Mouse (Mus musculus): ENCODE measurements around the gene Irs2. TPM values are rescaled to one million over a fixed set of nuclear protein-coding genes. Genes with fewer than 3 reads are reported as not detected.

The Irs2 gene
- polyA plus RNA-seq, 1 experiment from 2014 or later, result 9.7 TPM

- DNase-seq (ENCODE audit: low spot score), result no peak
- Histone ChIP-seq H3K4me3 (no peak overlapping the region), H3K36me3 (no peaks in the 10 kb centered on the region), H3K27me3 (ENCODE audit: low read depth, poor library complexity, severe bottlenecking) (peaks cover 12% of the 10 kb centered on the region; the same call in 1 of the 2 replicates), H3K4me1 (peaks cover 46% of the 10 kb centered on the region), H3K9me3 (replicated peaks) (no peaks in the 10 kb centered on the region), H3K27ac (peak overlapping the region; percentile 73; the same call in 1 of the 2 replicates)
- 77% methylated on average over 4 of the region's 4 CpGs for WGBS
Measured at GRCm38 (mm10) chr8:10974126-10974525, 34.1 kb downstream of the Irs2 start.

GRCm38 (mm10) chr8:10972851-10973452, 35.3 kb downstream of the Irs2 start:
- DNase-seq (ENCODE audit: low spot score), result no peak

DNA sequence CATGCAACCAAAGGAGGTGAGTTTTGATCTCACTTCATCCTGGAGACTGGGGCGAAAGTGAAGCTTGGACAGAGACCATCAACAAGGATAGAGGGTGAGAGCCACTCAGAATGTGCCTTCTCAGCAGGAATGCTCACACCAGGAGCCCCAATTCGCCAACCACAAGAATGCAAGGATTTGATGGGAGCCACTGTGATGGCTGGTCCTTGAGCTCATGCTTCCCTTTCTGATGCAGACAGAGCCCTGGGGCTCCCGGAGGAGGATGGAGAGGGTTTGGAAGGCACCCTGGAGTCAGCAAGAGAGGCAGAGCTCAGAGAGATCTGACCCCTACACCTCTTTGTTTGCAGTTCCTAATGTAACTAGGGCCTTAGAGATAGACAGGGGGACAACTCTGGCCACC, 36.3 kb downstream of the Irs2 start:
- no peak for DNase-seq (ENCODE audit: low spot score)
- Histone ChIP-seq H3K4me3 (no peak overlapping the region), H3K27ac (peak overlapping the region; percentile 78), H3K9me3 (replicated peaks) (no peaks in the 10 kb centered on the region), H3K36me3 (no peaks in the 10 kb centered on the region), H3K4me1 (peaks cover 41% of the 10 kb centered on the region), H3K27me3 (ENCODE audit: low read depth, poor library complexity, severe bottlenecking) (peaks cover 12% of the 10 kb centered on the region; the same call in 1 of the 2 replicates)
- WGBS, result 58% methylated on average over 3 of the region's 3 CpGs

More at GRCm38 (mm10) chr8:10972851-10973452, 35.3 kb downstream of the Irs2 start:
- H3K27me3 ChIP-seq (ENCODE audit: low read depth, poor library complexity, severe bottlenecking), result peaks cover 12% of the 10 kb centered on the region; the same call in 1 of the 2 replicates
- 23% methylated on average over 9 of the region's 9 CpGs for WGBS
- no peak overlapping the region for H3K4me3 ChIP-seq
- no peaks in the 10 kb centered on the region for H3K9me3 ChIP-seq (replicated peaks)
- H3K36me3 ChIP-seq, result no peaks in the 10 kb centered on the region
- H3K4me1 ChIP-seq, result peaks cover 45% of the 10 kb centered on the region
- peak overlapping the region; percentile 78 for H3K27ac ChIP-seq

DNA sequence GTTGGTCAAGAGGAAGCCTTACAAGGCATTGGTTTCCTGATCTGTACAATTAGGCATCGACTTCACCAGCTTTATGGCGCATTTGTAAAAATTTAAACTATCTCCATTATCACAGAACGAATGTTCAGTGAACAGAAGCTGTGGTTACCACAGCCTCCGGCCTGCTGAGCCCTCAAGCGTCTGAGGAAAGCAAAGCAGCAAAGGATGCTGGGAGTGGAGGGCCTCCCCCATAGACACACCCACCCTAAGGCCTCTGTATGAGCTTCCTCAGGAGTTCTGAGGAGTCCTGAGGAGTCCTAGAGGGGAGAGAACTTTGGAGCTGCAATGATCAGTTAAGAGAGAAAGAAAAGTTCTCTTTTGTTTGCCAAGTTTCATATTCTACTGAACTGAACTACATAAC, 36.7 kb downstream of the Irs2 start:
- H3K27me3 ChIP-seq (ENCODE audit: low read depth, poor library complexity, severe bottlenecking), result peaks cover 12% of the 10 kb centered on the region; the same call in 1 of the 2 replicates
- no peaks in the 10 kb centered on the region for H3K9me3 ChIP-seq (replicated peaks)
- H3K4me1 ChIP-seq, result peaks cover 46% of the 10 kb centered on the region
- no peaks in the 10 kb centered on the region for H3K36me3 ChIP-seq
- no peak for DNase-seq (ENCODE audit: low spot score)
- H3K27ac ChIP-seq, result no peak overlapping the region
- WGBS, result 83% methylated on average over 5 of the region's 5 CpGs
- no peak overlapping the region for H3K4me3 ChIP-seq

DNA sequence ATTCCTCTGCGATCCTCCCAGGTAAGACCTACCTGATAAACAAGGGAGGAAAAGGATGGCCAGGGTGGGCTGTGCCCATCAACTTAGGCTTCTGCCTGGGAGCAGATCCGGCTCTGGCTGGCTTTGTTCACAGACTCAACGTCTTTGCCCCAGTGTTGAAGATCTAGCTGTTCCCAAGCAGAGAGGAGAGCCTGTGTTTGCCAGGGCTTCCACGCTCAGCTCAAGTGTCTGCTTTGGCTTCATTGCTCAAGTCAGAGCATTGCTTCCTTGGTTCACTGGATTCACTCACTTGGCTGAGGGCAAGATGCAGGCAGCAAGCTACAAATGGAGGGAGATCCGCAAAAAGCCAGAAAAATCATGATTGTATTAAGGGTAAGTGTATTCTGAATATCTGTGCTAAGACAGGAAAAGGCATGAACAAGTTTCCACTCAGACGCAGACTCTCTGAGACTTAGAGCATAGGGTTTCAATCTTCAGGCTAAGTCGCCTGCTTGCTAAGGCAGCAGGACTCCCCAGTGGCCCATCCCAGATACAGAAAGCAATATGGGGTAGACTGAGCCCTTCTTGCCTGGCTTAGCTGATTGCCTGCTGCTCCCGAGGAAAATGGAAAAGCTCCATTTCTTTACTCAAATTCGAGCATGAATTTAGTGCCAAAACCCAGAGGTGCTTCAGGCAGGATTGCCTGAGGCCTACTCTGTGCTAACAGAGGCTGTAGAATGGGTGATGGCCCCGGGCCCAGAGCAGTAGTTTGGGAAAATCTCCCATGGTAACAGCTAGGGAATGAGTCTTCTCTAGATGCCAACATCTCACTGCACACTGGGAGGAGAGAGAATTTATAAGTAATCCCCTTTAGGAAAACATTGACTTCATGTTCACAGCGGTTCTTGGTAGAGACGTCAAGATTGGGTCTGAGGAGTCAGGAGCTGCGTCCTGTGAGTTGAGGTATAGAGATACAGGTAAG, 37.5 kb downstream of the Irs2 start:
- DNase-seq (ENCODE audit: low spot score), result no peak
- peak overlapping the region; percentile 38; the same call in 1 of the 2 replicates for H3K27ac ChIP-seq

DNA sequence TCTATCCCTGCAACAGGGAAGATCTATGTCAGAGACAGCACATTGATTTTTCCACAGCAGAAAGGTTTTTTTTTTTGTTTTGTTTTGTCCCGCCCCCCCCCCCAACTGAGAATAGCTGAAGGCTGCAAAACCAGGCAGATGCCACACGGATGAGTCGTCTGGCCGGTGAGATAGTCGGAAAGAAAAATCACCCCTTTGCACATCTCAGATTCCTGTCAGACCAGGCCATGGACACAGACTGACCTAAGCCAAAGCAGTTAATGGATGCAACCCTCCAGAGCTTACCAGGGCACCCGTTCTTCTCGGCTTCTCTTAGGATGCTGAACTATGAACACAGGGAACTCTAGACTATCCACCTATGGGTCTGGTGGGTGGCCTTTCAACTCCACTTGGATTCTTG, 39.6 kb downstream of the Irs2 start:
- H3K27ac ChIP-seq, result no peak overlapping the region
- no peaks in the 10 kb centered on the region for H3K9me3 ChIP-seq (replicated peaks)
- WGBS, result 57% methylated on average over 7 of the region's 7 CpGs
- no peaks in the 10 kb centered on the region for H3K36me3 ChIP-seq
- peaks cover 55% of the 10 kb centered on the region for H3K4me1 ChIP-seq
- no peak overlapping the region for H3K4me3 ChIP-seq
- DNase-seq (ENCODE audit: low spot score), result no peak
- H3K27me3 ChIP-seq (ENCODE audit: low read depth, poor library complexity, severe bottlenecking), result peaks cover 12% of the 10 kb centered on the region; the same call in 1 of the 2 replicates

More for the DNA sequence above, 37.5 kb downstream of the Irs2 start:
- Histone ChIP-seq H3K9me3 (replicated peaks) (no peaks in the 10 kb centered on the region), H3K36me3 (no peaks in the 10 kb centered on the region), H3K27me3 (ENCODE audit: low read depth, poor library complexity, severe bottlenecking) (peaks cover 12% of the 10 kb centered on the region; the same call in 1 of the 2 replicates), H3K4me1 (peaks cover 53% of the 10 kb centered on the region), H3K4me3 (no peak overlapping the region)
- WGBS, result 88% methylated on average over 13 of the region's 13 CpGs

GRCm38 (mm10) chr8:10965401-10966117, 42.7 kb downstream of the Irs2 start:
- Histone ChIP-seq H3K9me3 (replicated peaks) (no peaks in the 10 kb centered on the region), H3K36me3 (no peaks in the 10 kb centered on the region), H3K4me3 (no peak overlapping the region), H3K27ac (peak overlapping the region; percentile 42; the same call in 1 of the 2 replicates), H3K27me3 (ENCODE audit: low read depth, poor library complexity, severe bottlenecking) (0 out of 2 replicates have a peak, but pooled peaks cover 2% of the 10 kb centered on the region), H3K4me1 (peaks cover 73% of the 10 kb centered on the region)
- 42% methylated on average over 6 of the region's 6 CpGs for WGBS
- no peak for DNase-seq (ENCODE audit: low spot score)

GRCm38 (mm10) chr8:10964511-10965099, 43.7 kb downstream of the Irs2 start:
- peaks cover 83% of the 10 kb centered on the region for H3K4me1 ChIP-seq
- no peaks in the 10 kb centered on the region for H3K9me3 ChIP-seq (replicated peaks)
- DNase-seq (ENCODE audit: low spot score), result no peak
- H3K4me3 ChIP-seq, result no peak overlapping the region
- 71% methylated on average over 10 of the region's 10 CpGs for WGBS
- H3K27ac ChIP-seq, result peak overlapping the region; percentile 42; the same call in 1 of the 2 replicates
- no peaks in the 10 kb centered on the region for H3K36me3 ChIP-seq
- no peaks in the 10 kb centered on the region for H3K27me3 ChIP-seq (ENCODE audit: low read depth, poor library complexity, severe bottlenecking)

- no peaks in the 10 kb centered on the region for H3K27me3 ChIP-seq (ENCODE audit: low read depth, poor library complexity, severe bottlenecking)
- H3K4me3 ChIP-seq, result peak overlapping the region; percentile 25
- WGBS, result 7% methylated on average over 8 of the region's 8 CpGs
- no peaks in the 10 kb centered on the region for H3K36me3 ChIP-seq
- DNase-seq (ENCODE audit: low spot score), result peak; percentile 69
- no peaks in the 10 kb centered on the region for H3K9me3 ChIP-seq (replicated peaks)
- H3K4me1 ChIP-seq, result peaks cover 84% of the 10 kb centered on the region
- H3K27ac ChIP-seq, result peak overlapping the region; percentile 90
Measured at GRCm38 (mm10) chr8:10961989-10962388, 46.3 kb downstream of the Irs2 start.

GRCm38 (mm10) chr8:10960277-10960819, 47.9 kb downstream of the Irs2 start:
- Histone ChIP-seq H3K4me3 (peak overlapping the region; percentile 13), H3K27ac (peak overlapping the region; percentile 90), H3K4me1 (peaks cover 68% of the 10 kb centered on the region), H3K9me3 (replicated peaks) (no peaks in the 10 kb centered on the region), H3K27me3 (ENCODE audit: low read depth, poor library complexity, severe bottlenecking) (no peaks in the 10 kb centered on the region), H3K36me3 (no peaks in the 10 kb centered on the region)
- WGBS, result 42% methylated on average over 15 of the region's 15 CpGs
- peak; percentile 53 for DNase-seq (ENCODE audit: low spot score)

- no peak for DNase-seq (ENCODE audit: low spot score)
- Histone ChIP-seq H3K27ac (peak overlapping the region; percentile 34; the same call in 1 of the 2 replicates), H3K9me3 (replicated peaks) (no peaks in the 10 kb centered on the region), H3K4me3 (no peak overlapping the region), H3K4me1 (peaks cover 51% of the 10 kb centered on the region), H3K36me3 (no peaks in the 10 kb centered on the region), H3K27me3 (ENCODE audit: low read depth, poor library complexity, severe bottlenecking) (no peaks in the 10 kb centered on the region)
- 40% methylated on average over 9 of the region's 9 CpGs for WGBS
Measured at GRCm38 (mm10) chr8:10957292-10957955, 50.8 kb downstream of the Irs2 start.

All from limb, embryonic 10.5 days (tissue).